8 mouse cellular contexts compared by ENCODE assay signal in genomic region chr7:3630478-3630815, GRCm38 (mm10). TPM values are rescaled to one million over a fixed set of nuclear protein-coding genes. Genes with fewer than 3 reads are reported as not detected.
DNase-seq lines count a peak whose midpoint lies in the region; ATAC-seq and TF ChIP-seq lines count a peak whose summit lies in the region.

No protein-coding gene starts in this region.

- intact Hi-C loops in heart, adult 2 months (cut with DNase I), result no loop called here
- intact Hi-C loops in left cerebral cortex, postnatal 10 days (cut with DNase I), result no loop called here

- no peak for DNase-seq in heart, adult 2 months
- DNase-seq in heart, adult 18-20 months, result no peak
- no peak for DNase-seq in CH12.LX (ENCODE audit: extremely low read depth)
- no peak for DNase-seq in forebrain, embryonic 14.5 days (ENCODE audit: low spot score)
- no peak for DNase-seq in left cerebral cortex, postnatal 10 days (ENCODE audit: extremely low spot score in 1 of 2, low spot score in 2 of 2)
- no peak for DNase-seq in right cerebral cortex, postnatal 4 days
- DNase-seq in adrenal gland, adult (ENCODE audit: inconsistent age in 2 of 2, low spot score in 1 of 2), result no peak

- no peak for ATAC-seq in forebrain, embryonic 14.5 days
- no peak for ATAC-seq in liver, embryonic 16.5 days (ENCODE audit: low read depth)

- no peak for TF ChIP-seq EP300 in heart, adult 2 months (IDR thresholded peaks at IDR 0.05; ENCODE audit: insufficient read depth, low read depth, low read length)
- TF ChIP-seq EP300 in CH12.LX (IDR thresholded peaks at IDR 0.05; ENCODE audit: low read length), result no peak

- H3K9me3 ChIP-seq in CH12.LX (replicated peaks; ENCODE audit: low read length), result no peaks in the 10 kb centered on the region
- H3K9me3 ChIP-seq in forebrain, embryonic 14.5 days (replicated peaks; ENCODE audit: control insufficient read depth, low read length), result no peaks in the 10 kb centered on the region
- H3K9me3 ChIP-seq in liver, embryonic 16.5 days (replicated peaks; ENCODE audit: control insufficient read depth, low read length), result no peaks in the 10 kb centered on the region

- TF ChIP-seq POLR2A in heart, adult 2 months (IDR thresholded peaks at IDR 0.05; ENCODE audit: insufficient read depth, low read depth, low read length), result no peak
- TF ChIP-seq POLR2A in CH12.LX (IDR thresholded peaks at IDR 0.05; ENCODE audit: low read depth, low read length), result no peak

- peak overlapping the region; percentile 90 for H3K4me3 ChIP-seq in heart, adult 2 months
- H3K4me3 ChIP-seq in CH12.LX (replicated peaks in 1 of 3; ENCODE audit: low read depth in 2 of 3, low read length in 2 of 3, poor library complexity in 1 of 3), result peak overlapping the region; percentile 67 to 75 (median 69)
- H3K4me3 ChIP-seq in forebrain, embryonic 14.5 days (ENCODE audit: low read depth, low read length), result peak overlapping the region; percentile 62
- peak overlapping the region; percentile 72 for H3K4me3 ChIP-seq in liver, embryonic 16.5 days (ENCODE audit: low read depth, low read length)

- no peaks in the 10 kb centered on the region for H3K27me3 ChIP-seq in heart, adult 2 months (ENCODE audit: control insufficient read depth, insufficient read depth, low read length)
- H3K27me3 ChIP-seq in CH12.LX (replicated peaks), result no peaks in the 10 kb centered on the region
- H3K27me3 ChIP-seq in forebrain, embryonic 14.5 days (replicated peaks; ENCODE audit: control insufficient read depth, insufficient read depth, low read length), result no peaks in the 10 kb centered on the region
- no peaks in the 10 kb centered on the region for H3K27me3 ChIP-seq in liver, embryonic 16.5 days (ENCODE audit: control insufficient read depth, insufficient read depth, low read depth, low read length)

- H3K4me1 ChIP-seq in heart, adult 2 months (ENCODE audit: control insufficient read depth, insufficient read depth, low read length), result peaks cover 5% of the 10 kb centered on the region; the same call in 1 of the 2 replicates
- H3K4me1 ChIP-seq in CH12.LX (ENCODE audit: control insufficient read depth in 1 of 2, insufficient read depth in 2 of 2), result peaks cover 7 to 48% of the 10 kb centered on the region in 2 experiments
- peaks cover 14% of the 10 kb centered on the region for H3K4me1 ChIP-seq in forebrain, embryonic 14.5 days (ENCODE audit: control insufficient read depth, insufficient read depth, low read length)
- peaks cover 17% of the 10 kb centered on the region for H3K4me1 ChIP-seq in liver, embryonic 16.5 days (ENCODE audit: control insufficient read depth, low read depth, low read length)

- peak overlapping the region; percentile 63 for H3K4me2 ChIP-seq in CH12.LX (ENCODE audit: insufficient read depth, low read depth, poor library complexity, severe bottlenecking)
- H3K4me2 ChIP-seq in forebrain, embryonic 14.5 days (ENCODE audit: low read length), result peak overlapping the region; percentile 79
- peak overlapping the region; percentile 94 for H3K4me2 ChIP-seq in liver, embryonic 16.5 days (ENCODE audit: low read depth, low read length)

- no peak overlapping the region; the same call in 1 of the 2 replicates for H3K27ac ChIP-seq in heart, adult 2 months
- no peak overlapping the region for H3K27ac ChIP-seq in CH12.LX (ENCODE audit: insufficient read depth, low read depth)
- no peak overlapping the region for H3K27ac ChIP-seq in forebrain, embryonic 14.5 days (ENCODE audit: low read depth, low read length)
- no peak overlapping the region for H3K27ac ChIP-seq in liver, embryonic 16.5 days (ENCODE audit: low read length)

- H3K79me2 ChIP-seq in heart, adult 2 months (replicated peaks; ENCODE audit: control insufficient read depth, insufficient read depth, low read length), result 0 out of 2 replicates have a peak, but pooled peaks cover 2% of the 10 kb centered on the region
- H3K79me2 ChIP-seq in CH12.LX (replicated peaks; ENCODE audit: control insufficient read depth, extremely low read depth, insufficient read depth, poor library complexity, severe bottlenecking), result peaks cover 37% of the 10 kb centered on the region

- no peak for TF ChIP-seq RAD21 in CH12.LX (IDR thresholded peaks at IDR 0.05; ENCODE audit: low read depth, low read length)

- dilution Hi-C loops in CH12.LX (cut with MboI; ENCODE audit: extremely low pct_ligation_motif_present, extremely low pct_unique_long_range_greater_than_20kb, low sequenced_read_pairs), result no loop called here

- no peaks in the 10 kb centered on the region for H3K36me3 ChIP-seq in heart, adult 2 months (ENCODE audit: control insufficient read depth, insufficient read depth, low read length)
- H3K36me3 ChIP-seq in CH12.LX (replicated peaks in 1 of 2; ENCODE audit: control insufficient read depth in 1 of 2, insufficient read depth in 1 of 2, low read length in 1 of 2), result peaks cover 38 to 72% of the 10 kb centered on the region in 2 experiments
- H3K36me3 ChIP-seq in forebrain, embryonic 14.5 days (ENCODE audit: control insufficient read depth, insufficient read depth, low read length), result peaks cover 30% of the 10 kb centered on the region
- H3K36me3 ChIP-seq in liver, embryonic 16.5 days (ENCODE audit: control insufficient read depth, insufficient read depth), result peaks cover 4% of the 10 kb centered on the region; the same call in 1 of the 2 replicates

- in situ Hi-C loops in CH12.LX (cut with MboI; ENCODE audit: low pct_ligation_motif_present, low pct_unique_long_range_greater_than_20kb, low sequenced_read_pairs), result no loop called here

- TF ChIP-seq CTCF in heart, adult 2 months (IDR thresholded peaks at IDR 0.05), result no peak
- no peak for TF ChIP-seq CTCF in CH12.LX (conservative IDR thresholded peaks at IDR 0.05 in 1 of 2, IDR thresholded peaks at IDR 0.05 in 1 of 2; ENCODE audit: low read depth in 2 of 2, low read length in 2 of 2)

- WGBS in heart, adult 2 months, result 49% methylated on average over 3 of the region's 3 CpGs
- 61% methylated on average over 3 of the region's 3 CpGs for WGBS in forebrain, embryonic 14.5 days
- 48% methylated on average over 3 of the region's 3 CpGs for WGBS in liver, embryonic 16.5 days (ENCODE audit: insufficient replicate concordance)

- H3K9ac ChIP-seq in heart, adult 2 months (ENCODE audit: low read depth, low read length), result no peak overlapping the region
- peak overlapping the region; percentile 80 for H3K9ac ChIP-seq in CH12.LX (ENCODE audit: insufficient read depth, low read depth)
- H3K9ac ChIP-seq in forebrain, embryonic 14.5 days (ENCODE audit: low read length), result peak overlapping the region; percentile 78
- peak overlapping the region; percentile 62 for H3K9ac ChIP-seq in liver, embryonic 16.5 days (ENCODE audit: low read depth, low read length)

TF ChIP-seq in CH12.LX, 34 proteins besides CTCF, POLR2A, EP300 and RAD21 (continues in another document):
- TF ChIP-seq E2F4 (IDR thresholded peaks at IDR 0.05; ENCODE audit: insufficient replicate concordance, low read depth, low read length), result no peak

RNA-seq across cellular contexts. Expression of gene Prpf31, which starts 0.7 kb away (rescaled TPM):
- total RNA-seq in heart, adult 2 months (2021), result 10 to 100 TPM; 24.1 to 24.4 TPM
- 21.5 and 30.3 TPM in 2 replicates for polyA plus RNA-seq in heart, adult 2 months (2012; rRNA removed)
- total RNA-seq in heart, adult 18-20 months (2021), result 10 to 100 TPM; 22.4 to 26.0 TPM
- total RNA-seq in CH12.LX (2012; rRNA removed) (99.2 and 125 TPM in 2 replicates), CH12.LX (2014; rRNA removed) (117 and 119 TPM in 2 replicates)
- 171 and 204 TPM in 2 replicates for polyA plus RNA-seq in CH12.LX (2012; ENCODE audit: insufficient read length, low read depth)
- 99.7 and 102 TPM in 2 replicates for polyA plus RNA-seq in forebrain, embryonic 14.5 days (2014; fragmentation: Nextera tagmentation; extraction: Ambion mirVana)
- polyA plus RNA-seq in liver, embryonic 16.5 days (2015; fragmentation: Nextera tagmentation; extraction: Ambion mirVana), result 36.9 and 41.4 TPM in 2 replicates
- total RNA-seq in left cerebral cortex, postnatal 10 days (2021), result 10 to 100 TPM; 54.8 to 63.6 TPM

RNA-seq across cellular contexts. Expression of gene Tfpt, which starts 0.7 kb away (rescaled TPM):
- 10 to 100 TPM; 16.9 to 21.1 TPM for total RNA-seq in heart, adult 2 months (2021)
- polyA plus RNA-seq in heart, adult 2 months (2012; rRNA removed), result 8.0 and 8.8 TPM in 2 replicates
- total RNA-seq in heart, adult 18-20 months (2021), result 10 to 100 TPM; 18.2 to 18.9 TPM
- 28.8 and 33.2 TPM in 2 replicates for total RNA-seq in CH12.LX (2012; rRNA removed)
- 15.1 and 15.9 TPM in 2 replicates for total RNA-seq in CH12.LX (2014; rRNA removed)
- 38.6 and 44.0 TPM in 2 replicates for polyA plus RNA-seq in CH12.LX (2012; ENCODE audit: insufficient read length, low read depth)
- polyA plus RNA-seq in forebrain, embryonic 14.5 days (2014; fragmentation: Nextera tagmentation; extraction: Ambion mirVana), result 31.3 and 34.8 TPM in 2 replicates
- polyA plus RNA-seq in liver, embryonic 16.5 days (2015; fragmentation: Nextera tagmentation; extraction: Ambion mirVana), result 8.1 and 9.0 TPM in 2 replicates
- 10 to 100 TPM; 34.5 to 37.9 TPM for total RNA-seq in left cerebral cortex, postnatal 10 days (2021)

RNA-seq across cellular contexts. Expression of gene Ndufa3, which starts 13.3 kb away (rescaled TPM):
- 1,000 to 10,000 TPM; 1,765 to 2,117 TPM for total RNA-seq in heart, adult 2 months (2021)
- polyA plus RNA-seq in heart, adult 2 months (2012; rRNA removed), result 956 and 1,299 TPM in 2 replicates
- 1,000 to 10,000 TPM; 1,902 to 1,920 TPM for total RNA-seq in heart, adult 18-20 months (2021)
- total RNA-seq in CH12.LX (2012; rRNA removed), result 261 and 292 TPM in 2 replicates
- 50.6 and 58.9 TPM in 2 replicates for total RNA-seq in CH12.LX (2014; rRNA removed)
- 297 and 307 TPM in 2 replicates for polyA plus RNA-seq in CH12.LX (2012; ENCODE audit: insufficient read length, low read depth)
- 424 and 576 TPM in 2 replicates for polyA plus RNA-seq in forebrain, embryonic 14.5 days (2014; fragmentation: Nextera tagmentation; extraction: Ambion mirVana)
- polyA plus RNA-seq in liver, embryonic 16.5 days (2015; fragmentation: Nextera tagmentation; extraction: Ambion mirVana), result 249 and 272 TPM in 2 replicates
- total RNA-seq in left cerebral cortex, postnatal 10 days (2021), result 100 to 1,000 TPM; 531 to 541 TPM

RNA-seq across cellular contexts. Expression of gene Oscar, which starts 14.5 kb away (rescaled TPM):
- under 1 TPM in 1 of 2 experiments, not detected in 1; 0.21 TPM for total RNA-seq in heart, adult 2 months (2021)
- 0.45 and 0.91 TPM in 2 replicates for polyA plus RNA-seq in heart, adult 2 months (2012; rRNA removed)
- total RNA-seq in heart, adult 18-20 months (2021), result not detected
- total RNA-seq in CH12.LX (2012; rRNA removed), result not detected in 2 replicates
- total RNA-seq in CH12.LX (2014; rRNA removed), result not detected in 2 replicates
- polyA plus RNA-seq in CH12.LX (2012; ENCODE audit: insufficient read length, low read depth), result 0.39 and 0.45 TPM in 2 replicates
- 0.13 and 0.23 TPM in 2 replicates for polyA plus RNA-seq in forebrain, embryonic 14.5 days (2014; fragmentation: Nextera tagmentation; extraction: Ambion mirVana)
- 0.18 TPM in 1 of 2 replicates, not detected in the other for polyA plus RNA-seq in liver, embryonic 16.5 days (2015; fragmentation: Nextera tagmentation; extraction: Ambion mirVana)
- total RNA-seq in left cerebral cortex, postnatal 10 days (2021), result 1 to 10 TPM; 1.4 to 1.7 TPM

RNA-seq across cellular contexts. Expression of gene Cnot3, which starts 14.6 kb away (rescaled TPM):
- total RNA-seq in heart, adult 2 months (2021), result 10 to 100 TPM; 22.1 to 23.1 TPM
- 20.3 and 33.2 TPM in 2 replicates for polyA plus RNA-seq in heart, adult 2 months (2012; rRNA removed)
- total RNA-seq in heart, adult 18-20 months (2021), result 10 to 100 TPM; 17.8 to 23.0 TPM
- total RNA-seq in CH12.LX (2012; rRNA removed) (20.9 and 21.1 TPM in 2 replicates), CH12.LX (2014; rRNA removed) (5.8 and 10.5 TPM in 2 replicates)
- polyA plus RNA-seq in CH12.LX (2012; ENCODE audit: insufficient read length, low read depth), result 68.3 and 76.9 TPM in 2 replicates
- 40.5 and 44.2 TPM in 2 replicates for polyA plus RNA-seq in forebrain, embryonic 14.5 days (2014; fragmentation: Nextera tagmentation; extraction: Ambion mirVana)
- polyA plus RNA-seq in liver, embryonic 16.5 days (2015; fragmentation: Nextera tagmentation; extraction: Ambion mirVana), result 18.3 and 22.3 TPM in 2 replicates
- total RNA-seq in left cerebral cortex, postnatal 10 days (2021), result 10 to 100 TPM; 48.2 to 60.9 TPM
